8 mouse cellular contexts compared by ENCODE assay signal in the genomic region with DNA sequence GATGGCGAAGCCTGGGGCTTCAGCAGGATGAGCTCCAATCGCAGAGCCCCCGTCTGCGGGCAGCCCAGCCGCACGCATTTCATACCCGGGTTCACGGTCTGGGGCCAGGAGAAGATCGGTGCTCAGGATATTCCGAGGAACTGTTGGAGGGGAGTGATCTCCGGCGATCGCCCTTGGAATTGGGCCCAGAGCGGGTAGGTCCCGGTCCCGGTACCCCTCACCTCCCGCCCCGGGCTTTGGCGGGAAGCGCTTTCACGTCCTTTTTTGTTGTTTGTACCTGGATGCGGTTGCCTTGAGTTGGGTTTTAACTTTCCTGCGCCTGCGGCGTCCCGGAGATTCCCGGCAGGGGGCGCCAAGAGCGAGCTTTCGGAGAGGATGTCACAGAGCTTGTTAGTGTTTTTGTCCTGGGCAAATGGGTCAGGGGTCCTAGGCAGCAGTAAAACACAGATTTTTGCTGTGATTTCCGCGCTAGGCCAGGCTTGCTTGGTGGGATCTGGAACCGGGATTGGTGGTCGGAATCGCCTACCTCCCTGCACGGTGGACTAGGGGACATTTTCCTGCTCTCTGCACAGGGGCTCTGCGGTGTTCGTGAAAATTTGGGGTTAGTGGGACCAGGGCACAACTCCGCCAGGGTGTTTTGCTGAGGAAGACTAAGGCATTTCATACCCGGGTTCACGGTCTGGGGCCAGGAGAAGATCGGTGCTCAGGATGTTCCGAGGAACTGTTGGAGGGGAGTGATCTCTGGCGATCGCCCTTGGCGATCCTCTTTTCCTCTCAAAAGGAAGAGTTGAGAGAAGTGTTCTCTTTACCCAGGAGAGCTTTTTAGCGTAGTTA. TPM values are rescaled to one million over a fixed set of nuclear protein-coding genes. Genes with fewer than 3 reads are reported as not detected.
DNase-seq lines count a peak whose midpoint lies in the region; ATAC-seq and TF ChIP-seq lines count a peak whose summit lies in the region.

No protein-coding gene starts in this region.

- no peak for TF ChIP-seq EP300 in ES-Bruce4 (IDR thresholded peaks at IDR 0.05; ENCODE audit: insufficient read depth, low read depth, low read length)

- no peak overlapping the region for H3K27ac ChIP-seq in ES-Bruce4 (ENCODE audit: insufficient read depth, low read length)
- H3K27ac ChIP-seq in liver, embryonic 15.5 days (replicated peaks), result no peak overlapping the region

- peak overlapping the region; percentile 79 for H3K9ac ChIP-seq in ES-Bruce4 (ENCODE audit: low read depth, poor library complexity, severe bottlenecking)
- H3K9ac ChIP-seq in liver, embryonic 15.5 days, result no peak overlapping the region

- DNase-seq in cerebellum, adult 18-20 months, result peak; percentile 89 to 95
- peak; percentile 92 for DNase-seq in forelimb bud, embryonic 11.5 days (ENCODE audit: low read depth, low spot score)
- DNase-seq in heart, postnatal 36 days, result peak; percentile 91
- peak; percentile 87 for DNase-seq in layer of hippocampus, adult 11-12 months (ENCODE audit: low spot score)
- DNase-seq in thymus, postnatal 14 days, result peak; percentile 17

- H3K9me3 ChIP-seq in ES-Bruce4 (replicated peaks; ENCODE audit: control insufficient read depth, insufficient read depth, low read length, poor library complexity, severe bottlenecking), result no peaks in the 10 kb centered on the region
- no peaks in the 10 kb centered on the region for H3K9me3 ChIP-seq in liver, embryonic 15.5 days (replicated peaks)

- H3K4me3 ChIP-seq in ES-Bruce4 (ENCODE audit: low read depth, low read length), result peak overlapping the region; percentile 81
- H3K4me3 ChIP-seq in liver, embryonic 15.5 days (replicated peaks), result peak overlapping the region; percentile 53

- 2% methylated on average over 47 of the region's 47 CpGs for WGBS in liver, embryonic 15.5 days (ENCODE audit: insufficient replicate concordance)

- H3K27me3 ChIP-seq in ES-Bruce4 (ENCODE audit: control insufficient read depth, insufficient read depth, low read length, poor library complexity, severe bottlenecking), result no peaks in the 10 kb centered on the region
- H3K27me3 ChIP-seq in liver, embryonic 15.5 days, result peaks cover 36% of the 10 kb centered on the region

- TF ChIP-seq POLR2A in ES-Bruce4 (IDR thresholded peaks at IDR 0.05; ENCODE audit: insufficient read depth, low read length), result no peak

- no peaks in the 10 kb centered on the region for H3K36me3 ChIP-seq in ES-Bruce4 (ENCODE audit: control insufficient read depth, insufficient read depth, low read length, poor library complexity, severe bottlenecking)
- no peaks in the 10 kb centered on the region for H3K36me3 ChIP-seq in liver, embryonic 15.5 days (replicated peaks)

- no peaks in the 10 kb centered on the region for H3K4me1 ChIP-seq in ES-Bruce4 (ENCODE audit: control insufficient read depth, insufficient read depth, low read length)
- H3K4me1 ChIP-seq in liver, embryonic 15.5 days (replicated peaks), result peaks cover 4% of the 10 kb centered on the region; the same call in 1 of the 2 replicates

- peak overlapping the region; percentile 74 for H3K4me2 ChIP-seq in liver, embryonic 15.5 days

- ATAC-seq in liver, embryonic 15.5 days (ENCODE audit: insufficient read depth), result no peak
- peak; percentile 45; the same call in 1 of the 2 replicates for ATAC-seq in neutrophil, adult 5-6 weeks (ENCODE audit: extremely low read depth, insufficient number of reproducible peaks, low FRiP score, poor library complexity, severe bottlenecking)

- peak; percentile 66 for TF ChIP-seq CTCF in ES-Bruce4 (IDR thresholded peaks at IDR 0.05; ENCODE audit: low read depth, low read length)

- intact Hi-C loops in heart, postnatal 36 days (cut with DNase I), result loop anchor here (1.0 to 5.0 kb wide), 3 partner anchors 101 to 322 kb away; no protein-coding TSS in a partner anchor

RNA-seq across cellular contexts. Expression of a gene that starts 1.4 kb away (rescaled TPM):
- 2.8 and 2.9 TPM in 2 replicates for polyA plus RNA-seq in ES-Bruce4 (2011; ENCODE audit: insufficient read depth, insufficient read length, low read depth, missing spikeins)
- 10 to 100 TPM in 1 of 2 experiments, 1 to 10 TPM in 1; 9.2 to 12.6 TPM for total RNA-seq in heart, postnatal 36 days (2021)
- 0.59 and 0.60 TPM in 2 replicates for polyA plus RNA-seq in liver, embryonic 15.5 days (2015; fragmentation: Nextera tagmentation; extraction: Ambion mirVana)
- total RNA-seq in neutrophil, adult 5-6 weeks (2017), result 1.4 and 2.0 TPM in 2 replicates

Comparison
In these comparisons a context has a peak if more than half of its experiments do, and no peak if none do; other contexts are left out.
1. DNase-seq: peak in every context shown above with its lines; median percentile 92 in cerebellum, adult 18-20 months; 92 in forelimb bud, embryonic 11.5 days; 91 in heart, postnatal 36 days; 87 in layer of hippocampus, adult 11-12 months; 17 in thymus, postnatal 14 days.